Mouse (Mus musculus) kidney, postnatal 0 days (tissue): ENCODE results near the gene Ankrd28. TPM values are rescaled to one million over a fixed set of nuclear protein-coding genes. Genes with fewer than 3 reads are reported as not detected.

ENCODE experiments used
- ATAC-seq: fragments of 200-750 bp; cut with Nextera tagmentation; replicated peaks from 2 replicates; pipeline ENCODE4 v1.8.0; 2017; ENCODE audit warnings: low read depth, moderate number of reproducible peaks, moderate TSS enrichment, moderate library complexity; ENCODE audit not compliant: low FRiP score
- DNase-seq: peaks from one replicate; pipeline ENCODE4 v3.0.0-alpha.2; 2016; ENCODE audit warnings: low spot score
- H3K27ac ChIP-seq: fragments of 300-500 bp; sonication (generic); 2 replicates; pipeline ENCODE4 v1.5.1; 2014; ENCODE audit warnings: mild to moderate bottlenecking
- H3K27me3 ChIP-seq: fragments of 300-500 bp; sonication (generic); 2 replicates; pipeline ENCODE4 v1.6.1; 2014; ENCODE audit warnings: low read length, mixed read lengths; ENCODE audit not compliant: insufficient read depth
- H3K36me3 ChIP-seq: fragments of 300-500 bp; sonication (generic); 2 replicates; pipeline ENCODE4 v1.6.1; 2014; ENCODE audit warnings: low read length, mixed read lengths; ENCODE audit not compliant: insufficient read depth
- H3K4me1 ChIP-seq: fragments of 300-500 bp; sonication (generic); replicated peaks from 2 replicates; pipeline ENCODE4 v1.6.1; 2014; ENCODE audit warnings: antibody characterized with exemption, low read length, mixed read lengths; ENCODE audit not compliant: insufficient read depth
- H3K4me2 ChIP-seq: fragments of 300-500 bp; sonication (generic); 2 replicates; pipeline ENCODE4 v1.6.1; 2014; ENCODE audit warnings: mild to moderate bottlenecking, low read length, moderate library complexity, mixed read lengths
- H3K4me3 ChIP-seq: fragments of 300-500 bp; sonication (generic); replicated peaks from 2 replicates; pipeline ENCODE4 v1.5.1; 2014; ENCODE audit warnings: low read depth, low read length
- H3K9ac ChIP-seq: fragments of 300-500 bp; sonication (generic); 2 replicates; pipeline ENCODE4 v1.6.1; 2014; ENCODE audit warnings: low read depth, low read length
- H3K9me3 ChIP-seq: fragments of 300-500 bp; sonication (generic); replicated peaks from 2 replicates; pipeline ENCODE4 v1.6.1; 2016; ENCODE audit warnings: low read length, inconsistent platforms, mixed read lengths
- CTCF ChIP-seq: IDR thresholded peaks from 2 replicates; pipeline ENCODE4 v1.5.1; 2016; ENCODE audit warnings: antibody characterized with exemption, low read depth, mild to moderate bottlenecking, moderate library complexity
- WGBS: fragments of 180-500 bp; shearing (Covaris S2); extraction: QIAGEN DNeasy Blood & Tissue Kit; methylation state at CpG from one replicate; pipeline ENCODE4 v1.1.7; 2014; 5-methylcytosine and 5-hydroxymethylcytosine counted together
- polyA plus RNA-seq: library from polyadenylated mRNA; unstranded; fragments of >200 nt; fragmentation: Nextera tagmentation; extraction: Ambion mirVana; gene quantifications from 2 replicates; pipeline ENCODE4 v1.2.1, GENCODE M21; 2015

The Ankrd28 gene
- polyA plus RNA-seq, 1 experiment from 2014 or later, result 6.8 TPM

DNA sequence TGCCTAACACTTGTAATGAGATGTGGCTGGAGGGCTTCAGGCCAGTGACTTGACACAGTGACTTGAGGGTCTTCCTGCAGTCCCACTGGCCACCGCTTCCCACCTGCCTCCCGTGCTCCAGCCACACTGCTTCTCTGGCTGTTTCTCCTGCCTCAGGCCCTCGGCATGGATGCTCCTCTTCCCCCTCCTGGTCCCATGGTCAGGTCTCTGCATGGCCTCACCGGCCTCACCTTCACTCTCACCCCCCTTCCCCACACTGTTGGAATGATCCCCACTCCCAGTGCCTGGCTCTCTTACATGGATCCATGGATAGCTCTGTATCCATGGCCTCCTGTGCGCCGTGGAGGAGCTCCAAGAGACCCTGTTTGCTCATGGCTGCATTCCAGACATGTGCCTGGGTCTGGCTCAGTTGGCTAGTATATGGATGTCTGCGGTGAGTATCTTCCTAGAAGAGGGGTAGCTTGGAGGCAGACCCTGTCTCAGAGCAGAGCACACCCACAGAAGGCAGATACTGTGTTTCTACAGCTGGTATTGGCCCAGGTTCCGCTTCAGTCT is 172.2 kb downstream of the Ankrd28 start:
- no peak overlapping the region for H3K4me2 ChIP-seq
- H3K4me3 ChIP-seq, result no peak overlapping the region
- no peak for TF ChIP-seq CTCF
- no peak overlapping the region for H3K9ac ChIP-seq
- DNase-seq (no peak), ATAC-seq (no peak)
- peaks cover 49% of the 10 kb centered on the region for H3K4me1 ChIP-seq
- no peaks in the 10 kb centered on the region for H3K36me3 ChIP-seq
- no peak overlapping the region; the same call in 1 of the 2 replicates for H3K27ac ChIP-seq
- WGBS, result 91% methylated on average over 8 of the region's 8 CpGs
- no peaks in the 10 kb centered on the region for H3K27me3 ChIP-seq
- H3K9me3 ChIP-seq, result no peaks in the 10 kb centered on the region

DNA sequence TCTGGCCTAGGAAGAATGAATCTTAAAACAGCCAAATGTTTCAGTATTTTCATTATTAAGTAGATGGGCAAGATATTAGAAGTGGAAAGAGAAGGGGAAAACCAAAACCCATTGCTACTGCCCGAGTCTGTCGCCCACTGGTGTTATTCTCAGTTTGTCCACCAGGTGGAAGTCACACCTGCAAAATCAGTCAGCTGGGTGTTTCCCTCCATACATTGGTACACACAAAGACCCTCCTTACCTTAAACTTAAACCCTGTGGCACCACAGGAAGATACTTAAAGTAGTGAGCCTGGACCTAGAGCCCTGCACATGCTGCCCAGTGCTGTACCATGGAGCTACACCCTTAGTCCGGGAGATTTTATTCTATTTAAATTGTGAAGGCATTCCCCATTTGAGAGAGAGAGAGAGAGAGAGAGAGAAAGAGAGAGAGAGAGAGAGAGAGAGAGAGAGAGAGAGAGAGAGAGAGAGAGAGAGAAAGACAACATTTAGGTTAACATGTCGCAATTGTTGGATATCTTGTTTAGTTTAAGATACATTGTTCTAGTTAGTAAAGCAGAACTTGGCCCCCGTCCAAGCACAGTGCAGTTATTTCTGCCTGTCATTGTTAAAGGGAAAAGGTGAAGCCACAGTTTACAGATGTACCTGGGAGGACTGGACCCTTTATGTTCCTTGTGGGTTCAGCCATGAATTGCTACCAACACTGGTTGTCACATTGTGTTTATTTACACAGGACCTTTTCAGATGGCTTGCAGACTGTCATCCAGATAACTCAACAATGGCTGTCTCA is 173.4 kb downstream of the Ankrd28 start:
- peaks cover 38% of the 10 kb centered on the region for H3K4me1 ChIP-seq
- no peaks in the 10 kb centered on the region for H3K9me3 ChIP-seq
- H3K9ac ChIP-seq, result no peak overlapping the region
- WGBS, result 25% methylated on average over 5 of the region's 5 CpGs
- H3K4me2 ChIP-seq, result no peak overlapping the region
- H3K36me3 ChIP-seq, result no peaks in the 10 kb centered on the region
- no peaks in the 10 kb centered on the region for H3K27me3 ChIP-seq
- TF ChIP-seq CTCF, result peak; percentile 93
- no peak overlapping the region for H3K27ac ChIP-seq
- ATAC-seq, result no peak
- H3K4me3 ChIP-seq, result no peak overlapping the region
- peak; percentile 83 for DNase-seq

DNA sequence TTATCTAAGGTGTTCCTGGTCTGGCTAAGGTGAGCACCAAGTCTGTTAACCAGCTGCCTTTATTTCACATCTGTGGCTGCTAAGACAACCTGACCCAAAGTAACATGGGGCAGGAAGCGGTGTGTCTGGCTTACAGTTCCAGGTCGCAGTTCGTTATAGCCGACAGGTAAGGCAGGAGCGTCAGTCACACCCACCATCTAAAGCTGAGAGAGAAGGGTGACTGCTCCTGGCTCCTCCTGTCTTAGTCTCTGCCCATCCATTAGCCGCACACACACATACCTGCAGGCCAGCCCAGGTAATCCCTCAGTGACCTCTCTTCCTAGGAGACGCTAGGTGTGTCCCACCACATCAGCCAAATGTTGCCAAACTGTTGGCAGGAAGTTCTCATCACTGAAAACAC is 174.1 kb downstream of the Ankrd28 start:
- Histone ChIP-seq H3K4me2 (no peak overlapping the region), H3K36me3 (no peaks in the 10 kb centered on the region), H3K9me3 (no peaks in the 10 kb centered on the region), H3K4me1 (peaks cover 35% of the 10 kb centered on the region), H3K27me3 (no peaks in the 10 kb centered on the region), H3K27ac (no peak overlapping the region), H3K9ac (no peak overlapping the region), H3K4me3 (no peak overlapping the region)
- DNase-seq, result no peak
- TF ChIP-seq CTCF, result no peak
- ATAC-seq, result no peak
- WGBS, result 63% methylated on average over 7 of the region's 7 CpGs

DNA sequence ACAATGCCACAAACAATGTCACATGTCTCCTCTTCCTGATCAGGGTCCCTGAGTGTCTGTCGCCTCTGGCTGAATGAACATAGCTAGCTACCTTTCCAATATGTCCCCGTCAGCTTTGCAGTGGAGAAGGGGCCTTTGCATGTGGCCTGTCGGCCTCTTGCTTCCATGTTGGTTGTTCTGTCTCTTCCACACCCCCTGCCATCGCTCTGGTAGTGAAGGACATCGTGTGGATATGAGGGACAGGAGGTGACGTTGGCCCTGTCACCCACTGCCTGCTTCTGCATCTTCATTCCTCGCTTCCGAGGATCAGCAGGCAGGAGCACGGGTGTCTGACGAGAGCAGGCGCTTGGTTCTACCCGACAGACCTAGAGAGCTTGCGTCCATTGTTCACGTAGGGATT is 175.0 kb downstream of the Ankrd28 start:
- 82% methylated on average over 14 of the region's 14 CpGs for WGBS
- Histone ChIP-seq H3K27me3 (no peaks in the 10 kb centered on the region), H3K9me3 (no peaks in the 10 kb centered on the region), H3K4me3 (no peak overlapping the region), H3K36me3 (no peaks in the 10 kb centered on the region), H3K27ac (no peak overlapping the region), H3K9ac (no peak overlapping the region), H3K4me2 (no peak overlapping the region), H3K4me1 (peaks cover 25% of the 10 kb centered on the region)
- ATAC-seq (no peak), DNase-seq (no peak)
- no peak for TF ChIP-seq CTCF

DNA sequence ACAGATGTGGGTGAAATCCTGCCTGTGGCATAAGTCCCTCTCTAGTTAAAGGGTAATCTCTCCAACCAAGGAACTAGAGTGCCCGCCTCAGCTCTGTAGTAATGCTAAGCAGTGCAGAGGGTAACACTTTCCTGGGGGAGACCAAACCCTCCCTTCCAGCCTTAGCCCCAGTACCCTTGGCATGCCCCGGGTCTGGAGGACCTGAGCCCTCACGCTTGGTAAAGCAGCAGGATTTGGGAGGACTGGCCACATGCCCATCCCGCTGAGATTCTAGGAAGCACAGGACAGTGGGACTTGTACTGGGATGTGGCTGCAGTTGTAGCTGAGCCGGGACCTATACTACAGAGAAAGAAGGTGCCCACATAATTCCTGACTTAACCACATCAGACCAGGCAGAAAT is 175.6 kb downstream of the Ankrd28 start:
- Histone ChIP-seq H3K4me2 (no peak overlapping the region), H3K9me3 (no peaks in the 10 kb centered on the region), H3K9ac (no peak overlapping the region), H3K4me3 (no peak overlapping the region), H3K27me3 (no peaks in the 10 kb centered on the region), H3K4me1 (peaks cover 20% of the 10 kb centered on the region; the same call in 1 of the 2 replicates), H3K27ac (no peak overlapping the region), H3K36me3 (no peaks in the 10 kb centered on the region)
- no peak for TF ChIP-seq CTCF
- ATAC-seq, result no peak
- DNase-seq, result no peak
- 83% methylated on average over 5 of the region's 5 CpGs for WGBS

DNA sequence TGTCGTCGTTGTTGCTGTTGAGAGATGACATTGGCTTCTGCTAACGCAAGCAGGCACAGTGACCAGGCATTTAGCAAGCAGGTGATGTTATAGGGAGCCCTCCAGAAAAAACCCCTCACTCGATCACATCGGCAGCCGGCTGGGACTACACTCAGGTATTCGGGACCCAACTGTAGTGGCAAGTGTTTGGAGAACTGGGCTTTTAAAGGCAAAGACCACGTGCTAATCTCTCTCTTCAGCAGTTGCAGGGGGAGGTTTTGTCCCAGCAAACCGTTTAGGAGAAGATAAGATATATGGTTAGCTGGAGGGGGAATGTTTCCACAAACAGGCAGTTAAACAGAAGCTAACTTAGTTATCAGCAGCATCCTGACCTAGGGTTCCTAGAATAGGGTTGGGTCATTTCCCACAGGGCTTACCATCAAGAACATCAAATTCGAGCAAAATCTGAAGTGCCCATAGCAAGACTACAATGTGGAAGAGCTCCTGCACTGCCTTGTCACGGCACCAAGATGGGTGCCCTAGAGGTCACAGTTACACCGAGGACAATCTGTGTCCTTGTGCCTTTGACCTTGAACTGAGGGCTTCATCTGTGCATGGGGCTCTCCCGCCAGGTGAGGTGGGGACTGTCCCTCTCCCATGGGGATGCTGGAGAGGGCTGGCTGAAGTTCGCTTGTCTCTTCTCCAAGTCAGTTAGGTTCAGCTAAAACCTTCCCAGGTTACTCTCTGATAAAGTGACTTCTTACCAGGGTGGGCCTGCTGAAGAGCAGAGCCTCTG is 177.2 kb downstream of the Ankrd28 start:
- no peak for TF ChIP-seq CTCF
- DNase-seq (no peak), ATAC-seq (no peak)
- H3K36me3 ChIP-seq, result no peaks in the 10 kb centered on the region
- no peaks in the 10 kb centered on the region for H3K9me3 ChIP-seq
- H3K27me3 ChIP-seq, result no peaks in the 10 kb centered on the region
- H3K27ac ChIP-seq, result no peak overlapping the region
- H3K4me3 ChIP-seq, result no peak overlapping the region
- WGBS, result 78% methylated on average over 14 of the region's 14 CpGs
- peaks cover 7% of the 10 kb centered on the region; the same call in 1 of the 2 replicates for H3K4me1 ChIP-seq
- no peak overlapping the region for H3K9ac ChIP-seq
- no peak overlapping the region for H3K4me2 ChIP-seq
